Mouse (Mus musculus) yolk sac, embryonic 10.5 days (tissue): ENCODE results near the gene Aknad1.

Experiments used
- DNase-seq: peaks from one replicate; pipeline ENCODE4 v3.0.0-alpha.2; 2017; ENCODE audit warnings: low spot score

Aknad1 gene

GRCm38 (mm10) chr3:108751061-108751460 lies 11.6 kb downstream of the Aknad1 start:
- no peak for DNase-seq

- no peak for DNase-seq
These were observed 12.2 kb downstream of the Aknad1 start for GRCm38 (mm10) chr3:108751691-108752090.

- DNase-seq, result no peak
These were observed 15.1 kb downstream of the Aknad1 start for GRCm38 (mm10) chr3:108754541-108754940.

DNA sequence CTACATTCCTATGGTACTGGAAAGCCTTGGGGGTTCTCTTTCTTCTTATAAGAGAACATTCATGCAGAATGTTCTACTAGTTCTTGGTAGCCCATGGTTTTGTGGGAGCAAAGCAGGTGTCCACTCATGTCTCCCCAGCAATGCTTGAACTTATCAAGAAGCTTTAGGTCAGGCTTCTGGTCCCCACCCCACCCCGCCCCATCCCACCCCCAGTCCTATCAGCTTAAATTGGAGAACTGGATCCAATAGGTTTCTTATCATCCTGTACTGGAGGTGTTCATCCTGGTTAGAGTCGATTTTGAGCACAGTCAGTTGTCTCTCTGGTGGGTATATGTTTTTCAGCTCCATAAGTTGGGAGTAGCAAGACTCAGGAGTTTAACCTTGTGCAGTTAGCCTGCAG lies 16.1 kb downstream of the Aknad1 start:
- DNase-seq, result no peak

GRCm38 (mm10) chr3:108756131-108756530 lies 16.7 kb downstream of the Aknad1 start:
- no peak for DNase-seq

GRCm38 (mm10) chr3:108757570-108757969 lies 18.1 kb downstream of the Aknad1 start:
- no peak for DNase-seq

GRCm38 (mm10) chr3:108759566-108760420 lies 20.3 kb downstream of the Aknad1 start:
- DNase-seq, result no peak

DNA sequence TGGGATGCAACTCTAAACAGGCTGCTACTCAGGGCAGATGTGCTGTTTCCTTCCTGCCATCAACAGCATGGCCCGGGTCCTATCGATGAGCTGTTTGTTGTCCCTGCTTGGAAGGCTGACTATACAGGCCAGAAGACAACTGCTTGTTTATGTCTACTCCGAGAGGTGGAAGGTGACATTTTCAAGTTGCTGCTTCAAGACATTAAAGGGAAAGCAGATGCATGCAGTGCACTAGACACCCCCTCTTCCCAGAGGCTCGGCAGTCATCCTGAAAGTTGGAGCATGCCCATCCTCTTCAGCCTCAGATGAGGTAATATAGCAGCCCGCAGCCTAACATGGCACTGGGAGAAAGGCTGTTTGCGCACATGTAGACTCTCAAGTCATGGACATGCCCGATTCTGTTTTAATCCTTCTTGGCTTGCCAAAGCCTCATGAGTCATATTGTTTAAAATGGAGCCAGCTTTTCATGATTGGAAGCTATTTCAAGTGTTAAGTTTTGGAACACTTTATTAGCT lies 23.2 kb downstream of the Aknad1 start:
- no peak for DNase-seq

DNA sequence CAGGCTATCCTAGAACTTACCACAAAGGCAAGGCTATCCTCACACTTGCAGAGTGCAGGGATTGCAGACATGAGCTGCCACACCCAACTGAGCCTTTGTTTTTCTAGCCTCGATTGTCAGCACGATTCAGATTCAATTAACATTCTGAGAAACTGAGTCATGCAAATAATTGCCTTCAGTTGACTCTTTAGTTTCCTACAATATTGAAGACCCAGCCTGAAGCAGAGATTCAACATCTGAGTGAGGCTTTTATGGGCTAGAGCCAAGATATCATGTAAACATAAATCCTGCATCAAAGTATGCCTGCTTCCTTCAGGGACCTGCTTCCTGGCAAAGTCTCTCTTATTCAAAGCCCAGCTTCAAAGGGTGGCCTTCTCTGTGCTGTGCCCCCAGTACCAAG lies 24.2 kb downstream of the Aknad1 start:
- DNase-seq, result no peak

DNA sequence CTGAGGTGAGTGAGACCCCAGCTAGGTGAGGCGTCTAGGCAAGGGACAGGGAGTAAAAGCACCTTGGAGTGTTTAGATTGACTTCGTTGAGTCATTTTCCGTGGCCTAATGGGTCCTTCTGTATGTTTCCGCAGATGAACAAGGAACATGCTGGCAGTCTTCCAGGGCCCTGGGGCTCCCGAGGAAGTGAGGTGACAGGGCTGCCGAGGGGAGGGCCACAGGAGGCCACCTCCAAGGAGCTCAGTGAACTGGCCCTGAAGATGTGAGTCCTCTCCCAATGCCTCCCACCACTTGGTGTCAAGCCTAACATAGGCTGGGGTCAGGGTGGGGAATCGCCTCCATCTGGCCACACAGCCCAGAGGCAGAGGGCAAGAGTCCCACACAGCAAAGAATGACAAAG lies 25.5 kb downstream of the Aknad1 start:
- no peak for DNase-seq

DNA sequence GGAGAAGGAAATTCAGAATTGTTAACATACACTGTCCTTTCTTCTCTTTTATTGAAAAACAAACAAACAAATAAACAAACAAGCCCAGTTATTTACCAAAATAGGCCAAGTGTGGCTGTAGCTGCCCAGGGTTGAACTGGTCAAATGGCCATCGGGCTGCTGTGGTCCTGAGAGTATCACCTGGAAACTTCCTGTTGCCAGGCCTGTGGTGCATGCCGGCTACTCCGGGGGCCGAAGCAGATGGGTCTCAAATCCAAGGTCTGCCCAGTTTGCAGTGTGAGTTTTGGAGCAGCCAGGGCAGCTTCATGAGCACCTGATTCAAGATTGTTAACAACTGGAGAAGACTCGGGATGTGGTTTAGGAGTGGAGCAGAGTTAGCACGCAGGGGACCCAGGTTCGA lies 26.0 kb downstream of the Aknad1 start:
- DNase-seq, result no peak

DNA sequence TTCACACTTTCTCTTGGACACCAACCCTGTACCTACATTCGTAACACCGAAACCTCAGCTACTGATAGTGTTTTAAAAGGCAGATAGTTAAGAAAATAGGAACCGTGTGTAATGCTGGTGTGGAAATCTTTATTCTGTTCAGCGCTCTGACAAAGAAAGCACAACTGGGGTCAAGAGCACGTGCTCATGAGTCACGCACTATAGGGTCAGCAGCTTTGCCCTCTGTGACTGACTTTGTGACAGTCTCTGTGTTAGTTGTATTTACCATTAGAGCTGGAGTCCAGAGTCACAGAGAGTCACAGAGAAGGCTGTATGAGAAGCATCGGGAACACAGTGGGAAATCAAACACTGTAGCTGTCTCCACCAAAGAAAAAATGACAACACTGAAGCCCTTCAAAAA lies 27.5 kb downstream of the Aknad1 start:
- DNase-seq, result no peak

DNA sequence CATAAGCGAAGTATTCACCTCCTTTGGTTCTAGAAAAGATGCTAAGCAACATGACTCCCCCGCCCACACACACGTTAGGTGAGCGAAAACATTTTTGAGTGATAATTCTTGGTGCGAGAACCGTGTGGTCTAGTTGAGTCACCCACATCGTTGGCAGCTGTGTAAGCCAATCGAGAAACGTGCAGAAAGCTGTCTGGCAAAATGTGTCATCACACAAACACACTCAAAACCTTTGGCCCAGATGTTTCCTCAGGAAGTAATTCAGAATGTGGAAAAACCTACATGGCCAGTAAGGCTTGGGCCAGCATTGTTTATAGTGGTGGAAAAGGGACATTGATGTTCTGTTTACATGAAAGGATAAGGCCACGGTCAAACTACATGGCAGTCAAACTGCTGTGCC lies 28.0 kb downstream of the Aknad1 start:
- DNase-seq, result no peak

- peak; percentile 26 for DNase-seq
These were observed 30.1 kb downstream of the Aknad1 start for GRCm38 (mm10) chr3:108769547-108769946.

- peak; percentile 59 for DNase-seq
These were observed 31.4 kb downstream of the Aknad1 start for GRCm38 (mm10) chr3:108770725-108771368.

GRCm38 (mm10) chr3:108772211-108772610 lies 32.8 kb downstream of the Aknad1 start:
- DNase-seq, result no peak

GRCm38 (mm10) chr3:108772811-108773210 lies 33.4 kb downstream of the Aknad1 start:
- DNase-seq, result no peak

GRCm38 (mm10) chr3:108778761-108779540 lies 39.5 kb downstream of the Aknad1 start:
- DNase-seq, result no peak

DNA sequence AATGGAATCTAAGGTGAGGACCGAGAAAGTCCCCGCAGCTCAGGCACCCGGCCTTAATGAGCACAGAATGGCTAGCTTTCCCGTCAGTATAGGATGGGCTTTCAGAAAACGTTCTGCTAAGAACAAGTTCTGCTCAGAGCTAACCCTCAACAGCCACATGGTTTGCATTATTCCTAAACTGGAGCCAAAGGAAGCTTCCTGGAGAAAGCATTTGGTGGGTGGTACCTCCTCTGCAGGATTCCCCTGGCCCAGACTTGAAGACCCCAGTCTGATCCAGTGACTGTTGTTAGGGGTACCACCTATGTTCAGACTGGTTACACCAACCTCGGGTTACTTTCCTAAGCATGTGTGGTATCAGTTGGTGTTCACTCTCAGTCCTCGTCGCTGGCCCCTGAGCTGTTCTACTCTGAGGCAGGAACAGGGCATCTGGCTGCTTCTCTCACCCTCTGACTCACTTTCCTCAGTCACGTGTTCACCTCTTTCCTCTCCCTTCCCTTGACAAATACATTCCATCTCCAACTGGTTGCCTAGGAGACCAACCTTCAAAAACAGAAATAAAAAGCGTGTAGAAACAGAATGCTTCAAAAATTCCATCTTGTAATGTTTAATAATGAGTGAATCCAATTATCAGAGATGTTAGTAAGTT lies 41.9 kb downstream of the Aknad1 start:
- DNase-seq, result peak; percentile 36

GRCm38 (mm10) chr3:108781884-108782270 lies 42.4 kb downstream of the Aknad1 start:
- no peak for DNase-seq

GRCm38 (mm10) chr3:108782364-108782895 lies 43.0 kb downstream of the Aknad1 start:
- no peak for DNase-seq

- DNase-seq, result no peak
These were observed 47.1 kb downstream of the Aknad1 start for GRCm38 (mm10) chr3:108786520-108786919.
